In genomic region chr6:97204252-97204869, GRCm38 (mm10) we compare ENCODE assay signal across 7 mouse cellular contexts. TPM values are rescaled to one million over a fixed set of nuclear protein-coding genes. Genes with fewer than 3 reads are reported as not detected.
DNase-seq lines count a peak whose midpoint lies in the region; ATAC-seq and TF ChIP-seq lines count a peak whose summit lies in the region.

No protein-coding gene starts in this region.

- peak overlapping the region; percentile 82 for H3K4me3 ChIP-seq in neural tube, embryonic 11.5 days (ENCODE audit: low read depth, low read length)
- H3K4me3 ChIP-seq in forebrain, embryonic 11.5 days (ENCODE audit: low read depth, low read length) = peak overlapping the region; percentile 91
- peak overlapping the region; percentile 77 for H3K4me3 ChIP-seq in liver, adult 2 months (ENCODE audit: insufficient read depth, low read depth, low read length)

- ATAC-seq in neural tube, embryonic 11.5 days (ENCODE audit: insufficient read depth, low FRiP score, low TSS enrichment) = no peak
- ATAC-seq in forebrain, embryonic 11.5 days (replicated peaks; ENCODE audit: low FRiP score) = no peak

- 20% methylated on average over 9 of the region's 9 CpGs for WGBS in neural tube, embryonic 11.5 days
- whole genome bisulfite sequencing in forebrain, embryonic 11.5 days = 23% methylated on average over 9 of the region's 9 CpGs
- WGBS in liver, adult 2 months = 10% methylated on average over 9 of the region's 9 CpGs

- no peaks in the 10 kb centered on the region for H3K27me3 ChIP-seq in neural tube, embryonic 11.5 days (ENCODE audit: control insufficient read depth, insufficient read depth, low read length)
- no peaks in the 10 kb centered on the region for H3K27me3 ChIP-seq in forebrain, embryonic 11.5 days (ENCODE audit: control insufficient read depth, insufficient read depth, low read length)
- H3K27me3 ChIP-seq in liver, adult 2 months (ENCODE audit: control insufficient read depth, insufficient read depth, low read length) = no peaks in the 10 kb centered on the region

- peak overlapping the region; percentile 93 for H3K9ac ChIP-seq in neural tube, embryonic 11.5 days (ENCODE audit: low read length)
- H3K9ac ChIP-seq in forebrain, embryonic 11.5 days (ENCODE audit: low read length) = peak overlapping the region; percentile 98
- no peak overlapping the region for H3K9ac ChIP-seq in liver, adult 2 months (ENCODE audit: low read depth, low read length)

- TF ChIP-seq POLR2A in liver, adult 2 months (IDR thresholded peaks at IDR 0.05; ENCODE audit: extremely low read depth, insufficient read depth, low read length) = no peak

- H3K79me2 ChIP-seq in liver, adult 2 months (ENCODE audit: control insufficient read depth, insufficient read depth, low read length) = peaks cover 8% of the 10 kb centered on the region; the same call in 1 of the 2 replicates

- TF ChIP-seq CTCF in liver, adult 2 months (IDR thresholded peaks at IDR 0.05; ENCODE audit: low read depth, low read length) = no peak

- no peaks in the 10 kb centered on the region for H3K36me3 ChIP-seq in neural tube, embryonic 11.5 days (ENCODE audit: control insufficient read depth, insufficient read depth, low read length)
- no peaks in the 10 kb centered on the region for H3K36me3 ChIP-seq in forebrain, embryonic 11.5 days (ENCODE audit: control insufficient read depth, insufficient read depth, low read length)
- H3K36me3 ChIP-seq in liver, adult 2 months (ENCODE audit: control insufficient read depth, insufficient read depth, low read length) = peaks cover 8% of the 10 kb centered on the region; the same call in 1 of the 2 replicates

- H3K4me1 ChIP-seq in neural tube, embryonic 11.5 days (ENCODE audit: control insufficient read depth, insufficient read depth, low read length) = peaks cover 6% of the 10 kb centered on the region; the same call in 1 of the 2 replicates
- H3K4me1 ChIP-seq in forebrain, embryonic 11.5 days (replicated peaks; ENCODE audit: control insufficient read depth, insufficient read depth, low read length) = peaks cover 3% of the 10 kb centered on the region; the same call in 1 of the 2 replicates
- H3K4me1 ChIP-seq in liver, adult 2 months (ENCODE audit: control insufficient read depth, insufficient read depth, low read length) = peaks cover 2% of the 10 kb centered on the region; the same call in 1 of the 2 replicates

- no peak overlapping the region for H3K27ac ChIP-seq in neural tube, embryonic 11.5 days (ENCODE audit: low read depth, low read length)
- H3K27ac ChIP-seq in forebrain, embryonic 11.5 days (ENCODE audit: low read depth, low read length) = no peak overlapping the region
- no peak overlapping the region for H3K27ac ChIP-seq in liver, adult 2 months (replicated peaks; ENCODE audit: insufficient read depth, low read depth, low read length)

- H3K9me3 ChIP-seq in neural tube, embryonic 11.5 days (ENCODE audit: control insufficient read depth, low read length) = no peaks in the 10 kb centered on the region
- no peaks in the 10 kb centered on the region for H3K9me3 ChIP-seq in forebrain, embryonic 11.5 days (ENCODE audit: control insufficient read depth, low read length)

- H3K4me2 ChIP-seq in neural tube, embryonic 11.5 days (ENCODE audit: low read depth) = peak overlapping the region; percentile 66
- H3K4me2 ChIP-seq in forebrain, embryonic 11.5 days (ENCODE audit: low read depth, low read length, severe bottlenecking) = peak overlapping the region; percentile 71

- no peak for DNase-seq in neural tube, embryonic 11.5 days (ENCODE audit: low spot score)
- no peak for DNase-seq in neural tube, embryonic 10.5 days (ENCODE audit: extremely low spot score, low spot score)
- DNase-seq in forebrain, embryonic 11.5 days (ENCODE audit: low spot score) = no peak
- DNase-seq in liver, adult 2 months (ENCODE audit: extremely low read depth, low read depth, low spot score) = peak; percentile 43
- DNase-seq in urinary bladder, postnatal 10 days (ENCODE audit: low spot score) = no peak
- no peak for DNase-seq in right cerebral cortex, postnatal 14 days
- DNase-seq in adrenal gland, postnatal 14 days = no peak

RNA-seq across cellular contexts. Expression of gene Uba3, which starts 1.1 kb away (rescaled TPM):
- 104 and 106 TPM in 2 replicates for polyA plus RNA-seq in neural tube, embryonic 11.5 days (2014; fragmentation: Nextera tagmentation; extraction: Ambion mirVana)
- 105 and 107 TPM in 2 replicates for polyA plus RNA-seq in forebrain, embryonic 11.5 days (2014; fragmentation: Nextera tagmentation; extraction: Ambion mirVana)
- total RNA-seq in liver, adult 2 months (2014; rRNA removed) = 33.6 and 38.0 TPM in 2 replicates
- polyA plus RNA-seq in liver, adult 2 months (2012; rRNA removed) = 6.6 and 7.3 TPM in 2 replicates
- total RNA-seq in adrenal gland, postnatal 14 days (2021) = 62.9 and 63.4 TPM in 2 replicates

RNA-seq across cellular contexts. Expression of gene Arl6ip5, which starts 6.1 kb away (rescaled TPM):
- 53.0 and 54.0 TPM in 2 replicates for polyA plus RNA-seq in neural tube, embryonic 11.5 days (2014; fragmentation: Nextera tagmentation; extraction: Ambion mirVana)
- 36.4 and 36.9 TPM in 2 replicates for polyA plus RNA-seq in forebrain, embryonic 11.5 days (2014; fragmentation: Nextera tagmentation; extraction: Ambion mirVana)
- total RNA-seq in liver, adult 2 months (2014; rRNA removed) = 27.8 and 28.7 TPM in 2 replicates
- 25.3 and 28.6 TPM in 2 replicates for polyA plus RNA-seq in liver, adult 2 months (2012; rRNA removed)
- total RNA-seq in adrenal gland, postnatal 14 days (2021) = 82.2 and 89.5 TPM in 2 replicates

RNA-seq across cellular contexts. Expression of gene Tmf1, which starts 25.4 kb away (rescaled TPM):
- 30.1 and 30.5 TPM in 2 replicates for polyA plus RNA-seq in neural tube, embryonic 11.5 days (2014; fragmentation: Nextera tagmentation; extraction: Ambion mirVana)
- 28.2 and 30.7 TPM in 2 replicates for polyA plus RNA-seq in forebrain, embryonic 11.5 days (2014; fragmentation: Nextera tagmentation; extraction: Ambion mirVana)
- total RNA-seq in liver, adult 2 months (2014; rRNA removed) = 17.6 and 18.0 TPM in 2 replicates
- polyA plus RNA-seq in liver, adult 2 months (2012; rRNA removed) = 1.6 and 1.8 TPM in 2 replicates
- total RNA-seq in adrenal gland, postnatal 14 days (2021) = 46.7 and 49.8 TPM in 2 replicates

RNA-seq across cellular contexts. Expression of gene Lmod3, which starts 48.2 kb away (rescaled TPM):
- 1.5 and 2.4 TPM in 2 replicates for polyA plus RNA-seq in neural tube, embryonic 11.5 days (2014; fragmentation: Nextera tagmentation; extraction: Ambion mirVana)
- not detected in 2 replicates for polyA plus RNA-seq in forebrain, embryonic 11.5 days (2014; fragmentation: Nextera tagmentation; extraction: Ambion mirVana)
- 0.27 and 0.28 TPM in 2 replicates for total RNA-seq in liver, adult 2 months (2014; rRNA removed)
- polyA plus RNA-seq in liver, adult 2 months (2012; rRNA removed) = 0.04 and 0.07 TPM in 2 replicates
- not detected in 2 replicates for total RNA-seq in adrenal gland, postnatal 14 days (2021)

RNA-seq across cellular contexts. Expression of gene Eogt, which starts 55.4 kb away (rescaled TPM):
- polyA plus RNA-seq in neural tube, embryonic 11.5 days (2014; fragmentation: Nextera tagmentation; extraction: Ambion mirVana) = 10.5 and 10.7 TPM in 2 replicates
- polyA plus RNA-seq in forebrain, embryonic 11.5 days (2014; fragmentation: Nextera tagmentation; extraction: Ambion mirVana) = 8.9 and 9.1 TPM in 2 replicates
- 3.3 and 3.9 TPM in 2 replicates for total RNA-seq in liver, adult 2 months (2014; rRNA removed)
- polyA plus RNA-seq in liver, adult 2 months (2012; rRNA removed) = 1.1 and 2.0 TPM in 2 replicates
- total RNA-seq in adrenal gland, postnatal 14 days (2021) = 35.6 and 36.4 TPM in 2 replicates

Comparison
In these comparisons a context has a peak if more than half of its experiments do, and no peak if none do; other contexts are left out.
1. RNA of gene Uba3, which starts 1.1 kb away (polyA plus RNA-seq): 105 to 107 TPM in forebrain, embryonic 11.5 days and 104 to 106 TPM in neural tube, embryonic 11.5 days; 6.6 to 7.3 TPM in liver, adult 2 months; every median in the first group is over 10 times any median in the second.
2. RNA of gene Tmf1, which starts 25.4 kb away (polyA plus RNA-seq): 28.2 to 30.7 TPM in forebrain, embryonic 11.5 days and 30.1 to 30.5 TPM in neural tube, embryonic 11.5 days; 1.6 to 1.8 TPM in liver, adult 2 months; every median in the first group is over 10 times any median in the second.
3. Peak in every context shown above with its lines, with median percentiles within 50 percentile points of each other: H3K4me3 ChIP-seq.